Mouse (Mus musculus) bone marrow, adult 2 months (tissue): ENCODE data around the gene Ovol3.

Experiments
- CTCF ChIP-seq: fragments of 200-500 bp; IDR thresholded peaks from 2 replicates; pipeline ENCODE4 v1.5.1; 2011; ENCODE audit warnings: low read length, control low read depth; ENCODE audit not compliant: control insufficient read depth, insufficient read depth
- POLR2A ChIP-seq: fragments of 200-500 bp; IDR thresholded peaks from 2 replicates; pipeline ENCODE4 v1.6.1; 2011; ENCODE audit warnings: low read depth, mild to moderate bottlenecking, control low read depth, low read length, borderline replicate concordance; ENCODE audit not compliant: control insufficient read depth

GRCm38 (mm10) chr7:30232631-30233148 is 2.8 kb downstream of the Ovol3 start:
- TF ChIP-seq CTCF (peak; percentile 57), POLR2A (no peak)
